Mouse (Mus musculus) midbrain, postnatal 0 days (tissue): Measurements from ENCODE around the gene Pdxdc1. TPM values are rescaled to one million over a fixed set of nuclear protein-coding genes. Genes with fewer than 3 reads are reported as not detected.

ENCODE experiments used
- ATAC-seq: fragments of 200-750 bp; cut with Nextera tagmentation; 2 replicates; pipeline ENCODE4 v1.8.0; 2017; ENCODE audit warnings: moderate number of reproducible peaks, mild to moderate bottlenecking, moderate TSS enrichment, moderate library complexity; ENCODE audit not compliant: low FRiP score
- DNase-seq: peaks from one replicate; pipeline ENCODE4 v3.0.0-alpha.2; 2015; ENCODE audit warnings: low spot score
- H3K27ac ChIP-seq: fragments of 300-500 bp; sonication (generic); 2 replicates; pipeline ENCODE4 v1.5.1; 2014; ENCODE audit warnings: low read depth, mild to moderate bottlenecking, low read length, mixed read lengths
- H3K27me3 ChIP-seq: fragments of 300-500 bp; sonication (generic); 2 replicates; pipeline ENCODE4 v1.6.1; 2014; ENCODE audit warnings: low read length, control low read depth, mixed read lengths; ENCODE audit not compliant: insufficient read depth
- H3K36me3 ChIP-seq: fragments of 300-500 bp; sonication (generic); 2 replicates; pipeline ENCODE4 v1.6.1; 2014; ENCODE audit warnings: low read length, control low read depth, mixed read lengths; ENCODE audit not compliant: insufficient read depth
- H3K4me1 ChIP-seq: fragments of 300-500 bp; sonication (generic); 2 replicates; pipeline ENCODE4 v1.6.1; 2014; ENCODE audit warnings: mild to moderate bottlenecking, control low read depth, antibody characterized with exemption, low read length, mixed read lengths; ENCODE audit not compliant: insufficient read depth
- H3K4me2 ChIP-seq: fragments of 300-500 bp; sonication (generic); 2 replicates; pipeline ENCODE4 v1.6.1; 2014; ENCODE audit warnings: low read depth, mild to moderate bottlenecking, low read length, mixed read lengths; ENCODE audit not compliant: poor library complexity, severe bottlenecking
- H3K4me3 ChIP-seq: fragments of 300-500 bp; sonication (generic); 2 replicates; pipeline ENCODE4 v1.5.1; 2014; ENCODE audit warnings: low read depth, mild to moderate bottlenecking, low read length, moderate library complexity
- H3K9ac ChIP-seq: fragments of 300-500 bp; sonication (generic); replicated peaks from 2 replicates; pipeline ENCODE4 v1.6.1; 2014; ENCODE audit warnings: mild to moderate bottlenecking, low read length, moderate library complexity, mixed read lengths; ENCODE audit not compliant: poor library complexity, severe bottlenecking
- H3K9me3 ChIP-seq: fragments of 300-500 bp; sonication (generic); 2 replicates; pipeline ENCODE4 v1.6.1; 2016; ENCODE audit warnings: low read length, control low read depth
- CTCF ChIP-seq: IDR thresholded peaks from 2 replicates; pipeline ENCODE4 v1.5.1; 2016; ENCODE audit warnings: antibody characterized with exemption, mild to moderate bottlenecking
- WGBS: fragments of 180-500 bp; shearing (Covaris S2); extraction: QIAGEN DNeasy Blood & Tissue Kit; methylation state at CpG from one replicate; pipeline ENCODE4 v1.1.7; 2014; 5-methylcytosine and 5-hydroxymethylcytosine counted together
- polyA plus RNA-seq: library from polyadenylated mRNA; unstranded; fragments of >200 nt; fragmentation: Nextera tagmentation; extraction: Ambion mirVana; gene quantifications from 2 replicates; pipeline ENCODE4 v1.2.1, GENCODE M21; 2015
- total RNA-seq: library from RNA; depleted of rRNA; stranded (reverse); fragments of >200 nt; gene quantifications from 2 replicates; pipeline ENCODE4 v1.2.3, GENCODE M21; 2014

Gene Pdxdc1
- total and polyA plus RNA-seq, 2 experiments from 2014 or later = 65.8 to 86.5 TPM

DNA sequence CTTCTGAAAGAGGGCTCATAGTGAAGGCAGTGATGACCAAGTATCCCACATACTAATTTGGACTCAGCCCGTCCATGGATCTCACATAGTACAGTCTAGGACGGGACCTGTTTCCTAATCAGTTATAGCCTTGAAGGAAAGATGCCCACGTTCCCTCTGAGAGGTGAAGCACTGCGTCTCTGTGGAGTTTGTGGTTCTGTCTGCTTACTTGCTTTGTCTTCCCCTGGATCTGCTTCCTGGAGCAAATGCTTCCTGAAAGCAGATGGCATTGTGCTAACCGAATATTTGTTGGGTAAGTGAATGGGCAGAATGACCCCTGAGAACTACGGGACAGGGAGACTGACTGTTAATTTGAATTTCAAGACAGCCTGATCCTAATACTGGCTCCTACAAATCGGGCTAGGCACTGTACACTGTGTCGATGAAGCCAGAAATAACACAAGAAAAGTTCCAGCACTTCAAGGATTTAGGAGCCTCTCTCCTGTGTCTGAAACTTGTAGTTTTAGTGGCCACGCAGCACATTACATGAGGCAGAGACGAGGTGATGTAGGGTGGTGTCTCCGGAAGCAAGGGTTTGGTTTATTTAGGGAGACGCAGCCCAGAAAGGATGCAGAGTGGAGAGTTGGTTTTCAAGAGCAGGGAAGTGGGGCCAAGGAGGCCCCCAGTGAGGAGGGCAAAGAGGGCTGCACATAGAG lies 83.0 kb downstream of the Pdxdc1 start:
- DNase-seq (peak; percentile 20), ATAC-seq (no peak)
- Histone ChIP-seq H3K27me3 (no peaks in the 10 kb centered on the region), H3K4me2 (peak overlapping the region; percentile 73), H3K9me3 (no peaks in the 10 kb centered on the region), H3K9ac (peak overlapping the region; percentile 79), H3K4me3 (peak overlapping the region; percentile 84), H3K27ac (peak overlapping the region; percentile 97), H3K36me3 (0 out of 2 replicates have a peak, but pooled peaks cover 2% of the 10 kb centered on the region), H3K4me1 (peaks cover 6% of the 10 kb centered on the region; the same call in 1 of the 2 replicates)
- no peak for TF ChIP-seq CTCF
- 33% methylated on average over 12 of the region's 12 CpGs for WGBS

DNA sequence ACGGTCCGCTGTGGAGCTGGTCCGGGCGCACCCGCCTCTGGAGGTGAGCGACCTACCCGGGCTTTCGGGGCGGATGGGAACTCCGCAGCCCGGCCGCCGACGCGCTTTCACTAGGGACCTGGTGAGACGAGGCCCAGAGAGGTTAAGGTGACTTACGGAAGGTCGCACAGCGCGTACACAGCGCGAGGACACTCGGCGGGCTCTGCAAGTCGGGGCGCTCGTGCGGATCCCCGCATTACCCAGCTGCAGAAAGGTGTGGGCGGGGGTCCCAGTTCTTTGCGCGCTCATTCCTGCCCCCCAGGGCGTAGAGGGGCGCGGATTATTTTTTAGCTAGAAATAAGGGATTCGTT lies 83.6 kb downstream of the Pdxdc1 start:
- Histone ChIP-seq H3K36me3 (no peaks in the 10 kb centered on the region), H3K4me2 (peak overlapping the region; percentile 73), H3K9ac (peak overlapping the region; percentile 79), H3K9me3 (no peaks in the 10 kb centered on the region), H3K4me3 (peak overlapping the region; percentile 84), H3K27me3 (no peaks in the 10 kb centered on the region), H3K27ac (peak overlapping the region; percentile 97), H3K4me1 (peaks cover 6% of the 10 kb centered on the region; the same call in 1 of the 2 replicates)
- DNase-seq (no peak), ATAC-seq (peak; percentile 33; the same call in 1 of the 2 replicates)
- under 1% methylated on average over 35 of the region's 36 CpGs for WGBS
- TF ChIP-seq CTCF = no peak

- H3K9ac ChIP-seq = peak within 1 kb of the TSS; percentile 79
- no peaks in the 10 kb centered on the region for H3K9me3 ChIP-seq
- H3K27ac ChIP-seq = peak within 1 kb of the TSS; percentile 97
- peak within 1 kb of the TSS; percentile 73 for H3K4me2 ChIP-seq
- no peak for TF ChIP-seq CTCF
- H3K4me3 ChIP-seq = peak within 1 kb of the TSS; percentile 84
- H3K4me1 ChIP-seq = peaks cover 6% of the 10 kb centered on the region; the same call in 1 of the 2 replicates
- peak; percentile 96 for ATAC-seq
- H3K36me3 ChIP-seq = no peaks in the 10 kb centered on the region
- H3K27me3 ChIP-seq = no peaks in the 10 kb centered on the region
- WGBS = under 1% methylated on average over 45 of the region's 58 CpGs
- peak; percentile 97 for DNase-seq
These were observed 84.2 kb downstream of the Pdxdc1 start, which contains the start of gene Ntan1 for GRCm38 (mm10) chr16:13818560-13819393. TSS of gene Ntan1 (plus strand) at chr16:13818845.

DNA sequence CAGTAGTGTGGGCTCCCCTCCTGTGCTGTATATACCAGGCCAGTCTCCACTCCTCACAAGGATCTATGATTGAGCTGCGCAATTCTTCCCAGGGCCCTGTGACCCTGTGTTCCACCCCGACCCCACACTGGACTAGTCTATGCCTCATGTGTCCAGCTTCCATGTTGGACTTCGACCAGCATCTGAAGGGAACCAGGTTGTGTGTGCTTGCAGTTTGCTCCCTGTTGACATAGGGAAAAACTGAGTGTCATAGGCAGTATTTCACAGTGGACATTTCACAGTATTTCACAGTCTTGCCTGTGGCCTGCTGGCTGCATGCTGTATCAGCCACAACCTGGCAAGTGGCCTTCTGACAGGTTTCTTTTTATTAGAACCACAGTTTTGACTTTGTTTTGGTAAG lies 89.7 kb downstream of the Pdxdc1 start:
- H3K4me3 ChIP-seq = no peak overlapping the region
- no peaks in the 10 kb centered on the region for H3K4me1 ChIP-seq
- DNase-seq (no peak), ATAC-seq (no peak)
- no peaks in the 10 kb centered on the region for H3K27me3 ChIP-seq
- peaks cover 46% of the 10 kb centered on the region for H3K36me3 ChIP-seq
- H3K9ac ChIP-seq = no peak overlapping the region
- no peaks in the 10 kb centered on the region for H3K9me3 ChIP-seq
- no peak overlapping the region for H3K4me2 ChIP-seq
- 95% methylated on average over 3 of the region's 3 CpGs for WGBS
- H3K27ac ChIP-seq = no peak overlapping the region
- TF ChIP-seq CTCF = no peak

DNA sequence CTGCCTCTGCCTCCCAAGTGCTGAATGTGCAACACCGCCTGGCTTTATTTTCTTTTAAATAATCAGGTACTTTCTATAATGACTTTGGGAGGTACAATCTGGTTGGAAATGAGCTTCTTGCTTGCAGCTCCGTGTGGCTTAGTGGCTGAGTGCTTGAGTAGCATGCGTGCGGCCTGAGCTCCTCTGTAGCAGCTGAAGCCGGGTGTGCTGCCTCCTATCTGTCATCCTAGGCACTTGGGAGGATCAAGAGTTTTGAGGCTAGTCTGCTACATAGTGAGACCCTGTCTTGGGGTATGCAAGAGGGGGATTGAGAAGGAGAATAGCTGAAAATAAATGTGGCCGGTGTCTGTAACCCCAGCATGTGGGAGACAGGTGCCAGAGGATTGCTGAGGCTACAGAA lies 90.8 kb downstream of the Pdxdc1 start:
- peaks cover 52% of the 10 kb centered on the region for H3K36me3 ChIP-seq
- TF ChIP-seq CTCF = no peak; the same call in 1 of the 2 replicates

DNA sequence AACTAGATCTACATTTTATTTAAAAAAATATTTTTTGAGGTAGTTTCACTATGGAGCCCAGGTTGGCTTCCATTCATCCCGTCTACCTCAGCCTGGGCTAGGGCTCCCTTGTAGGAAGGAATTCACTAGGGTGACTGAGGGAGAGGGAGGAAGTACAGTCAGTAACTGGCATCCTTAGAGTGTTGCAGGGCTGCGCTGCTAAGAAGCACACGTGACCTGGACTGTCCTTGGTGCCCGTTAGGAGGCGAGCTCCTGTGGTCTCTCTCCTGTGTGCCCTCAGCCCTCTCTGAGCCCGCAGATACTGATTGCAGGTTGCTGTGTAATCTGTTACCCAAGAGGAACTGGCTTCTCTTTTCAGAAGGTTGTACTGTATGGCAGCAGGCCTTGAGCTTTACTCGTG lies 94.5 kb downstream of the Pdxdc1 start:
- ATAC-seq = no peak
- no peak for TF ChIP-seq CTCF
- no peaks in the 10 kb centered on the region for H3K9me3 ChIP-seq
- H3K4me3 ChIP-seq = no peak overlapping the region
- no peak for DNase-seq
- no peaks in the 10 kb centered on the region for H3K4me1 ChIP-seq
- no peaks in the 10 kb centered on the region for H3K27me3 ChIP-seq
- H3K4me2 ChIP-seq = no peak overlapping the region
- no peak overlapping the region for H3K9ac ChIP-seq
- H3K36me3 ChIP-seq = peaks cover 73% of the 10 kb centered on the region
- H3K27ac ChIP-seq = no peak overlapping the region
- WGBS = 96% methylated on average over 7 of the region's 7 CpGs

More for the DNA sequence above, 90.8 kb downstream of the Pdxdc1 start:
- Histone ChIP-seq H3K9me3 (no peaks in the 10 kb centered on the region), H3K27me3 (no peaks in the 10 kb centered on the region), H3K9ac (no peak overlapping the region), H3K27ac (no peak overlapping the region), H3K4me3 (no peak overlapping the region), H3K4me2 (no peak overlapping the region), H3K4me1 (no peaks in the 10 kb centered on the region)
- ATAC-seq = no peak
- 95% methylated on average over 6 of the region's 6 CpGs for WGBS
- no peak for DNase-seq
